In genomic region chr8:126497541-126498428, GRCm38 (mm10) we compare ENCODE assay signal across 8 mouse cellular contexts. TPM values are rescaled to one million over a fixed set of nuclear protein-coding genes. Genes with fewer than 3 reads are reported as not detected.
DNase-seq lines count a peak whose midpoint lies in the region; ATAC-seq and TF ChIP-seq lines count a peak whose summit lies in the region.

No protein-coding gene starts in this region.

- peak; percentile 90 for DNase-seq in MEL (ENCODE audit: low read depth, low spot score)
- peak; percentile 95 for DNase-seq in cerebellum, adult 8-10 months
- DNase-seq in hindbrain, embryonic 10.5 days (ENCODE audit: low spot score), result peak; percentile 89
- DNase-seq in layer of hippocampus, adult 9-11 months, result peak; percentile 94
- peak; percentile 98 for DNase-seq in lung, postnatal 0 days (ENCODE audit: low spot score)
- peak; percentile 97 for DNase-seq in ovary, postnatal 14 days (ENCODE audit: low spot score)
- DNase-seq in thymus, postnatal 14 days, result peak; percentile 91

- peaks cover 0 to 13% of the 10 kb centered on the region in 2 experiments; a peak in 2 of 4 replicates for H3K4me1 ChIP-seq in MEL (ENCODE audit: control insufficient read depth in 1 of 2, insufficient read depth in 2 of 2, low read length in 2 of 2)
- peaks cover 23% of the 10 kb centered on the region for H3K4me1 ChIP-seq in hindbrain, embryonic 10.5 days (replicated peaks)
- H3K4me1 ChIP-seq in lung, postnatal 0 days (ENCODE audit: insufficient read depth, low read depth, low read length), result peaks cover 3% of the 10 kb centered on the region; the same call in 1 of the 2 replicates

- peak overlapping the region; percentile 47 for H3K4me2 ChIP-seq in lung, postnatal 0 days (replicated peaks; ENCODE audit: low read depth, low read length)

- H3K4me3 ChIP-seq in MEL (ENCODE audit: control insufficient read depth in 1 of 2, insufficient read depth in 1 of 2, low read depth in 2 of 2, low read length in 2 of 2), result peak overlapping the region; percentile 39 to 50; a peak in 3 of 4 replicates
- peak overlapping the region; percentile 52 for H3K4me3 ChIP-seq in hindbrain, embryonic 10.5 days
- H3K4me3 ChIP-seq in lung, postnatal 0 days (ENCODE audit: low read depth, low read length), result peak overlapping the region; percentile 12; the same call in 1 of the 2 replicates

- 0 out of 4 replicates have a peak, but pooled peaks of 1 of the 2 experiments have one; percentile 16 for TF ChIP-seq EP300 in MEL (IDR thresholded peaks at IDR 0.05; ENCODE audit: low read depth in 1 of 2, low read length in 2 of 2)
- TF ChIP-seq EP300 in lung, postnatal 0 days (IDR thresholded peaks at IDR 0.05), result peak; percentile 66; the same call in 1 of the 2 replicates

- ATAC-seq in frontal cortex, adult (ENCODE audit: low TSS enrichment), result peak; percentile 99
- ATAC-seq in lung, postnatal 0 days, result peak; percentile 96

- H3K27me3 ChIP-seq in MEL (ENCODE audit: control insufficient read depth in 1 of 2, insufficient read depth in 2 of 2, low read length in 2 of 2), result no peaks in the 10 kb centered on the region
- H3K27me3 ChIP-seq in hindbrain, embryonic 10.5 days (ENCODE audit: insufficient read depth, poor library complexity, severe bottlenecking), result peaks cover 13% of the 10 kb centered on the region
- H3K27me3 ChIP-seq in lung, postnatal 0 days (replicated peaks; ENCODE audit: insufficient read depth, low read length), result no peaks in the 10 kb centered on the region

- TF ChIP-seq CTCF in MEL (IDR thresholded peaks at IDR 0.05 in 2 of 3, conservative IDR thresholded peaks at IDR 0.05 in 1 of 3; ENCODE audit: control insufficient read depth in 1 of 3, insufficient read depth in 1 of 3, low read depth in 2 of 3, low read length in 3 of 3, poor library complexity in 1 of 3, severe bottlenecking in 1 of 3), result peak in 2 of 3 experiments; percentile 93 to 99
- peak; percentile 99 for TF ChIP-seq CTCF in lung, postnatal 0 days (IDR thresholded peaks at IDR 0.05)

- 0 out of 4 replicates have a peak, but pooled peaks of 1 of the 2 experiments have one; percentile 29 for TF ChIP-seq POLR2A in MEL (IDR thresholded peaks at IDR 0.05; ENCODE audit: control insufficient read depth in 1 of 2, insufficient read depth in 1 of 2, low read depth in 1 of 2, low read length in 2 of 2, poor library complexity in 1 of 2)

- no peaks in the 10 kb centered on the region for H3K9me3 ChIP-seq in MEL (replicated peaks; ENCODE audit: insufficient read depth, low read length)
- H3K9me3 ChIP-seq in hindbrain, embryonic 10.5 days, result no peaks in the 10 kb centered on the region
- H3K9me3 ChIP-seq in lung, postnatal 0 days (ENCODE audit: low read length), result no peaks in the 10 kb centered on the region

- H3K27ac ChIP-seq in MEL (ENCODE audit: control insufficient read depth, low read depth, low read length), result peak overlapping the region; percentile 29; the same call in 1 of the 2 replicates
- peak overlapping the region; percentile 93 for H3K27ac ChIP-seq in hindbrain, embryonic 10.5 days
- H3K27ac ChIP-seq in lung, postnatal 0 days (ENCODE audit: low read length), result peak overlapping the region; percentile 77

- peak overlapping the region; percentile 64 for H3K9ac ChIP-seq in MEL (ENCODE audit: control insufficient read depth, low read depth, low read length, poor library complexity, severe bottlenecking)
- peak overlapping the region; percentile 27 for H3K9ac ChIP-seq in lung, postnatal 0 days (replicated peaks; ENCODE audit: low read depth)

- TF ChIP-seq RAD21 in MEL (IDR thresholded peaks at IDR 0.05; ENCODE audit: low read depth, low read length), result no peak; the same call in none of the 2 replicates

- H3K79me2 ChIP-seq in MEL (ENCODE audit: control insufficient read depth, insufficient read depth, low read length, poor library complexity), result no peaks in the 10 kb centered on the region

- peaks cover 0 to 3% of the 10 kb centered on the region in 2 experiments; a peak in 2 of 4 replicates for H3K36me3 ChIP-seq in MEL (ENCODE audit: control insufficient read depth in 1 of 2, insufficient read depth in 2 of 2, low read length in 2 of 2)
- H3K36me3 ChIP-seq in hindbrain, embryonic 10.5 days, result no peaks in the 10 kb centered on the region
- no peaks in the 10 kb centered on the region for H3K36me3 ChIP-seq in lung, postnatal 0 days (ENCODE audit: insufficient read depth, low read length)

- 13% methylated on average over 27 of the region's 27 CpGs for WGBS in hindbrain, embryonic 10.5 days
- WGBS in lung, postnatal 0 days, result 14% methylated on average over 27 of the region's 27 CpGs

TF ChIP-seq in MEL, 35 proteins besides CTCF, POLR2A, EP300 and RAD21:
- peak; percentile 68; the same call in 1 of the 2 replicates for TF ChIP-seq HCFC1 (IDR thresholded peaks at IDR 0.05; ENCODE audit: low read depth, low read length)
- peak; percentile 99 for TF ChIP-seq SMC3 (IDR thresholded peaks at IDR 0.05; ENCODE audit: low read depth, low read length)
- peak; percentile 62; the same call in 1 of the 2 replicates for TF ChIP-seq MXI1 (IDR thresholded peaks at IDR 0.05; ENCODE audit: low read depth, low read length)
- no peak for TF ChIP-seq ZMIZ1 (IDR thresholded peaks at IDR 0.05; ENCODE audit: low read depth, low read length)
- peak; percentile 54; the same call in 1 of the 2 replicates for TF ChIP-seq BHLHE40 (IDR thresholded peaks at IDR 0.05; ENCODE audit: borderline replicate concordance, low read depth, low read length)
- no peak for TF ChIP-seq CHD1 (IDR thresholded peaks at IDR 0.05; ENCODE audit: low read depth, low read length)
- 0 out of 2 replicates have a peak, but pooled peaks have one; percentile 18 for TF ChIP-seq NRF1 (IDR thresholded peaks at IDR 0.05; ENCODE audit: insufficient read depth, low read depth, low read length, poor library complexity, severe bottlenecking)
- TF ChIP-seq SIN3A (IDR thresholded peaks at IDR 0.05; ENCODE audit: low read length), result peak; percentile 81
- TF ChIP-seq ELF1 (IDR thresholded peaks at IDR 0.05; ENCODE audit: low read depth, low read length), result 0 out of 2 replicates have a peak, but pooled peaks have one; percentile 24
- peak; percentile 99 for TF ChIP-seq ZC3H11A (IDR thresholded peaks at IDR 0.05; ENCODE audit: low read depth, low read length)
- 0 out of 2 replicates have a peak, but pooled peaks have one; percentile 26 for TF ChIP-seq JUND (IDR thresholded peaks at IDR 0.05; ENCODE audit: low read depth, low read length)
- TF ChIP-seq MAX (IDR thresholded peaks at IDR 0.05; ENCODE audit: low read length), result peak; percentile 58; the same call in 1 of the 2 replicates
- TF ChIP-seq MYC (IDR thresholded peaks at IDR 0.05; ENCODE audit: low read depth, low read length), result 0 out of 2 replicates have a peak, but pooled peaks have one; percentile 40
- TF ChIP-seq TCF12 (IDR thresholded peaks at IDR 0.05; ENCODE audit: low read depth, low read length), result no peak
- TF ChIP-seq ZNF384 (IDR thresholded peaks at IDR 0.05; ENCODE audit: low read depth, low read length), result no peak

RNA-seq across cellular contexts. Expression of gene Tarbp1, which starts 22.9 kb away (rescaled TPM):
- 5.4 and 6.0 TPM in 2 replicates for total RNA-seq in MEL (2012; rRNA removed)
- polyA plus RNA-seq in MEL (2012; ENCODE audit: insufficient read depth in 1 of 2, insufficient read length in 2 of 2, low read depth in 1 of 2, low replicate concordance in 2 of 2, missing spikeins in 1 of 2), result 1 to 10 TPM in 1 of 2 experiments, not detected in 1; 8.4 TPM
- 1.6 and 2.3 TPM in 2 replicates for polyA plus RNA-seq in hindbrain, embryonic 10.5 days (2016; fragmentation: Nextera tagmentation; extraction: Ambion mirVana)
- 1.1 and 1.2 TPM in 2 replicates for polyA plus RNA-seq in lung, postnatal 0 days (2015; fragmentation: Nextera tagmentation; extraction: Ambion mirVana)

Comparison
In these comparisons a context has a peak if more than half of its experiments do, and no peak if none do; other contexts are left out.
1. Peak in every context shown above with its lines: DNase-seq, ATAC-seq, H3K4me3 ChIP-seq and H3K27ac ChIP-seq.
2. H3K27ac ChIP-seq: peak in every context shown above with its lines; median percentile 93 in hindbrain, embryonic 10.5 days; 77 in lung, postnatal 0 days; 29 in MEL.